Mouse (Mus musculus): ENCODE data around the gene Foxo1. TPM values are rescaled to one million over a fixed set of nuclear protein-coding genes. Genes with fewer than 3 reads are reported as not detected.

Gene Foxo1
- polyA plus RNA-seq, 1 experiment from 2014 or later: 7.8 TPM

DNA sequence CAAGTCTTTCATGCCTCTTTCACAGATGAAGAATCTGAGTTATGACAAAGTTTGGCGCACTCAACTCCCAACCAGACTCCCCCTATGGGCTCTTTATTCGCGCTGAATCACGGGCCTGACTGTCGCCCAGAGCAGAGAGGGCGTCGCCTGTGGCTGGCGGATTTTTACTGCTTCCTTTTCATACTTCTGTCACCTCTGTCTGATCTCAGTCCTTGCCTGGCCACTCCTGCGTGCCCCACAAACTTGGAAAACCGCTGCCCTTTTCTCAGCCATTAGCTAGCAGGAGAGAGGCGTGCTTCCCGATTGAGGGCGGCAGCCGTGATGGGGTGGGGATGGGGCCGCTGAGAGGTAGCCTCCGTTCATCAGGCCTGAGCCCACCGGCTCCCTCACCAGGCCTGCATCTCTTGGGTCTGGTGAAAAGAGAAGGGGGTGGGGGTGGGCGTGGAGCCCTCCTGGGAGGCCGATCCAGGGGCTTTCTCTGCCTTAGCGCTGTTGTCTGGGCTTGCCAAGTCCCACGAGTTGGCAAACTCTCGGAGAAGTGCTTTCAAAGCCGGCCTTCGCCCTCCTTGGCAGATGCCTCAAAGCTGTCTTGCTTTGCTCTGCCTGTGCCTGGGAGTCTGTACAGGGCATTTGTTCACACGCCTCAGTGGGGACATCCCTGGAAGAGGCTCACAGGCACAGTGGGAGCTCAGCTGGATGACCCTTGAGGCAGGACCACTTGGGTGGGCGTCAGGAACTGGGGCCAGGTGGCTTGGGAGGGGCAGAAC is 133.2 kb downstream of the Foxo1 start:
- Histone ChIP-seq H3K4me2 (replicated peaks; ENCODE audit: low read depth, low read length) (peak overlapping the region; percentile 37), H3K4me1 (ENCODE audit: control insufficient read depth, insufficient read depth, low read length) (peaks cover 7% of the 10 kb centered on the region; the same call in 1 of the 2 replicates), H3K9ac (ENCODE audit: low read depth, low read length) (no peak overlapping the region; the same call in 1 of the 2 replicates), H3K9me3 (ENCODE audit: control insufficient read depth, low read length) (no peaks in the 10 kb centered on the region), H3K27me3 (ENCODE audit: control insufficient read depth, insufficient read depth, low read length) (no peaks in the 10 kb centered on the region), H3K27ac (ENCODE audit: low read depth, low read length) (peak overlapping the region; percentile 2; the same call in 1 of the 2 replicates), H3K4me3 (ENCODE audit: low read length) (peak overlapping the region; percentile 10; the same call in 1 of the 2 replicates), H3K36me3 (ENCODE audit: control insufficient read depth, insufficient read depth, low read length) (no peaks in the 10 kb centered on the region)
- ATAC-seq (ENCODE audit: low FRiP score, low TSS enrichment): peak; percentile 37
- under 1% methylated on average over 25 of the region's 26 CpGs for WGBS

Other genes starting within 250 kb of the Foxo1 start
- gene Maml3, start 163.3 kb upstream of the Foxo1 start, polyA plus RNA-seq (2014; fragmentation: Nextera tagmentation; extraction: Ambion mirVana): 8.4 and 9.4 TPM in 2 replicates

Measured in kidney, embryonic 14.5 days (tissue).